Mouse (Mus musculus) hindlimb bud, embryonic 11.5 days (tissue): ENCODE measurements at regions not wholly inside any gene's neighbourhood (a gene's known extent, or its start where the extent isn't known, plus 50 kb on each side); places are given as distances from the start of the nearest gene placed in this dataset.

Source experiments
- DNase-seq: peaks from one replicate; pipeline ENCODE4 v3.0.0-alpha.2; 2012; ENCODE audit warnings: low read depth, low spot score; ENCODE audit errors: extremely low spot score

GRCm38 (mm10) chr12:109950632-109951031, 328.2 kb upstream of the Dio3 start:
- DNase-seq: no peak

- no peak for DNase-seq
Observed at GRCm38 (mm10) chr12:109951473-109951872, 327.4 kb upstream of the Dio3 start.

- DNase-seq: no peak
Observed at GRCm38 (mm10) chr12:109951884-109952456, 326.9 kb upstream of the Dio3 start.

GRCm38 (mm10) chr12:109952933-109953332, 325.9 kb upstream of the Dio3 start:
- no peak for DNase-seq

GRCm38 (mm10) chr12:109957305-109957704, 321.6 kb upstream of the Dio3 start:
- no peak for DNase-seq

- DNase-seq: no peak
Observed at GRCm38 (mm10) chr12:109958357-109959085, 320.3 kb upstream of the Dio3 start.

GRCm38 (mm10) chr12:109966776-109967175, 312.1 kb upstream of the Dio3 start:
- DNase-seq: no peak

GRCm38 (mm10) chr12:109968303-109968702, 310.6 kb upstream of the Dio3 start:
- no peak for DNase-seq

GRCm38 (mm10) chr12:109971508-109971907, 307.4 kb upstream of the Dio3 start:
- no peak for DNase-seq

GRCm38 (mm10) chr12:109972366-109973015, 306.4 kb upstream of the Dio3 start:
- no peak for DNase-seq

GRCm38 (mm10) chr12:109973598-109973997, 305.3 kb upstream of the Dio3 start:
- DNase-seq: no peak

GRCm38 (mm10) chr12:109975176-109975972, 303.5 kb upstream of the Dio3 start:
- DNase-seq: no peak

GRCm38 (mm10) chr12:109984651-109985050, 294.2 kb upstream of the Dio3 start:
- DNase-seq: no peak

GRCm38 (mm10) chr12:109993410-109993809, 285.5 kb upstream of the Dio3 start:
- no peak for DNase-seq

GRCm38 (mm10) chr12:110002717-110003116, 276.2 kb upstream of the Dio3 start:
- DNase-seq: no peak

GRCm38 (mm10) chr12:110009136-110009535, 269.7 kb upstream of the Dio3 start:
- DNase-seq: no peak

- DNase-seq: no peak
Observed at GRCm38 (mm10) chr12:110020541-110021470, 258.1 kb upstream of the Dio3 start.

- DNase-seq: no peak
Observed at GRCm38 (mm10) chr12:110021690-110022089, 257.2 kb upstream of the Dio3 start.

GRCm38 (mm10) chr12:110022631-110023030, 256.2 kb upstream of the Dio3 start:
- DNase-seq: no peak
